Mouse (Mus musculus) erythroblast, embryonic 14.5 days (primary cell): Measurements from ENCODE around the gene Tenm2.

Experiments
- GATA1 ChIP-seq: IDR thresholded peaks from 2 replicates; pipeline ENCODE4 v1.6.1; 2012; ENCODE audit warnings: low read length, inconsistent platforms, mixed read lengths
- TAL1 ChIP-seq: IDR thresholded peaks from 3 replicates; pipeline ENCODE4 v1.6.1; 2012; ENCODE audit warnings: low read length, inconsistent platforms, mixed read lengths

- no peak for TF ChIP-seq GATA1
- no peak for TF ChIP-seq TAL1
These were observed 535.6 kb downstream of the Tenm2 start for GRCm38 (mm10) chr11:36700131-36700530.
